Mouse (Mus musculus): ENCODE measurements around the gene Cyfip1.

The Cyfip1 gene

GRCm38 (mm10) chr7:55935025-55935424, 93.5 kb downstream of the Cyfip1 start:
- no peak for DNase-seq (ENCODE audit: low read depth in 2 of 2, low spot score in 2 of 2)

- no peak for DNase-seq (ENCODE audit: low read depth in 2 of 2, low spot score in 2 of 2)
These were observed 96.8 kb downstream of the Cyfip1 start for GRCm38 (mm10) chr7:55938341-55938740.

- DNase-seq (ENCODE audit: low read depth in 2 of 2, low spot score in 2 of 2), result no peak
These were observed 114.5 kb downstream of the Cyfip1 start for GRCm38 (mm10) chr7:55956054-55956453.

- DNase-seq (ENCODE audit: low read depth in 2 of 2, low spot score in 2 of 2), result no peak
These were observed 115.6 kb downstream of the Cyfip1 start for GRCm38 (mm10) chr7:55957178-55957577.

- no peak for DNase-seq (ENCODE audit: low read depth in 2 of 2, low spot score in 2 of 2)
These were observed 116.4 kb downstream of the Cyfip1 start for GRCm38 (mm10) chr7:55957916-55958315.

GRCm38 (mm10) chr7:55959801-55960200, 118.3 kb downstream of the Cyfip1 start:
- no peak for DNase-seq (ENCODE audit: low read depth in 2 of 2, low spot score in 2 of 2)

- DNase-seq (ENCODE audit: low read depth in 2 of 2, low spot score in 2 of 2), result peak in 1 of 2 experiments; percentile 21
These were observed 119.0 kb downstream of the Cyfip1 start for GRCm38 (mm10) chr7:55960506-55960905.

GRCm38 (mm10) chr7:55962004-55962908, 120.7 kb downstream of the Cyfip1 start, which contains the start of gene Nipa2:
TSS of gene Nipa2 (minus strand) at chr7:55962476.
- DNase-seq (ENCODE audit: low read depth in 2 of 2, low spot score in 2 of 2), result peak; percentile 81 to 88

- DNase-seq (ENCODE audit: low read depth in 2 of 2, low spot score in 2 of 2), result no peak
These were observed 125.4 kb downstream of the Cyfip1 start for GRCm38 (mm10) chr7:55966866-55967460.

- peak; percentile 21 to 51 for DNase-seq (ENCODE audit: low read depth in 2 of 2, low spot score in 2 of 2)
These were observed 126.8 kb downstream of the Cyfip1 start for GRCm38 (mm10) chr7:55968258-55968901.

GRCm38 (mm10) chr7:55969415-55969814, 127.9 kb downstream of the Cyfip1 start:
- DNase-seq (ENCODE audit: low read depth in 2 of 2, low spot score in 2 of 2), result no peak

GRCm38 (mm10) chr7:55974429-55974828, 132.9 kb downstream of the Cyfip1 start:
- DNase-seq (ENCODE audit: low read depth in 2 of 2, low spot score in 2 of 2), result no peak

- DNase-seq (ENCODE audit: low read depth in 2 of 2, low spot score in 2 of 2), result no peak
These were observed 140.0 kb downstream of the Cyfip1 start for GRCm38 (mm10) chr7:55981511-55981910.

Data from CD8-positive naive resting alpha-beta T cell, adult 2 months (primary cell).